Mouse (Mus musculus): Measurements from ENCODE around the gene Gm9508.

DNA sequence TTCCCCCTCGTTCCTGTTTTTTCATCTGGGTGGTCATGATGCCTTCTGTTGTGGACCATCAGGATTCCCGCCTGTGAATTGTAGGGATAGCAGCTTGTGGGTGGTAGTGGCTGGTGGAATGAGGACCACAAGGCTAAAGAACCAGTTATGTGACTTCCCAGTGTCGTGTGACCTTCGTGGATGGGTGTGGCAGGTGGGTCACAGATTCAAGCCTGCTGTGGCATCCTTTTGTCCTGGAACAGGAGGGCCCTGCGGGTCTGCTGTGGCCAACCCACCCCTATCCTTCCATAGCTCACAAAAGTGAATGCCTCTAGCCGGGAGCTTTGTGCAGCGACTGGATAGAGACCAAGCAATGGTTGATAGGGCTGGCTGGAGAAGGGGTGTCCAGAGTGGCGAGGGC is 49.1 kb downstream of the Gm9508 start:
- TF ChIP-seq POLR2AphosphoS2 (IDR thresholded peaks at IDR 0.05; ENCODE audit: insufficient read length, low read depth) (no peak), POLR2A (IDR thresholded peaks at IDR 0.05; ENCODE audit: insufficient read length, low read depth) (no peak), MYOG (IDR thresholded peaks at IDR 0.05; ENCODE audit: control insufficient read depth in 1 of 3, insufficient read depth in 1 of 3, insufficient read length in 2 of 3, low read depth in 2 of 3) (no peak)
